Mouse (Mus musculus) small intestine, adult 2 months (tissue): ENCODE measurements around the gene Rdh8.

Experiments used
- CTCF ChIP-seq: fragments of 200-500 bp; IDR thresholded peaks from 2 replicates; pipeline ENCODE4 v1.5.1; 2012; ENCODE audit warnings: low read depth, mild to moderate bottlenecking, control low read depth, inconsistent platforms, low read length, moderate library complexity, mixed read lengths; ENCODE audit not compliant: insufficient replicate concordance, insufficient read length; ENCODE audit errors: extremely low read depth
- POLR2A ChIP-seq: fragments of 200-500 bp; IDR thresholded peaks from 2 replicates; pipeline ENCODE4 v1.6.1; 2012; ENCODE audit warnings: low read depth, mild to moderate bottlenecking, control low read depth, inconsistent platforms, low read length, moderate library complexity

- TF ChIP-seq CTCF (no peak), POLR2A (no peak)
These were observed 54.7 kb downstream of the Rdh8 start for GRCm38 (mm10) chr9:20872991-20873390.
